Mouse (Mus musculus): ENCODE measurements at regions not wholly inside any gene's neighbourhood (a gene's known extent, or its start where the extent isn't known, plus 50 kb on each side); places are given as distances from the start of the nearest gene placed in this dataset.

DNA sequence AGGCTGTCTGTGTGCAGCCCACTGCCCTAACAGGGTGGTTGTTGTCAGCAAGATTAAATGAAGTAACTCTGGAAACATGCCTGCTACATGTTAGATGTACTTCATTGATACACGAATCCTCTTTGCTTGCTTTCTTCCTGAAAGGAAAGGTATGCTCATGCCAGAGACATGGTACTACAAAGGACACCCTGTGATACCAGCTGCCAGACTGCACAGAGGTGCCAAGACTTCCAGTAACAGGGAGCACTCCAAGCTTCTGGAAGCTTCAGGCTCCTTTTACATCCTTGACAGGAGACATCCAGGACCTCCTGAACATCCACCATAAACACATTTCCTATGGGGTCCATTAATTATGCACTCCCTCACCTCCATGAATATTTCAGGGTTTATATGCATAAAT, 505.7 kb downstream of the 1810013L24Rik start:
- H3K4me2 ChIP-seq: no peak overlapping the region
- H3K4me1 ChIP-seq: no peaks in the 10 kb centered on the region
- H3K9ac ChIP-seq: no peak overlapping the region
- 94% methylated on average over 1 of the region's 1 CpGs for WGBS
- H3K27me3 ChIP-seq: no peaks in the 10 kb centered on the region
- no peaks in the 10 kb centered on the region for H3K9me3 ChIP-seq
- no peak overlapping the region for H3K4me3 ChIP-seq
- no peak for ATAC-seq (ENCODE audit: borderline replicate concordance, extremely low read depth, low FRiP score, low TSS enrichment)
- H3K36me3 ChIP-seq: no peaks in the 10 kb centered on the region
- no peak overlapping the region for H3K27ac ChIP-seq

GRCm38 (mm10) chr16:9336063-9336462, 506.2 kb downstream of the 1810013L24Rik start:
- WGBS: 75% methylated on average over 6 of the region's 6 CpGs
- H3K4me3 ChIP-seq: no peak overlapping the region
- H3K9me3 ChIP-seq: no peaks in the 10 kb centered on the region
- H3K27ac ChIP-seq: no peak overlapping the region
- H3K36me3 ChIP-seq: no peaks in the 10 kb centered on the region
- ATAC-seq (ENCODE audit: borderline replicate concordance, extremely low read depth, low FRiP score, low TSS enrichment): no peak
- no peak overlapping the region for H3K9ac ChIP-seq
- H3K4me1 ChIP-seq: no peaks in the 10 kb centered on the region
- no peaks in the 10 kb centered on the region for H3K27me3 ChIP-seq
- no peak overlapping the region for H3K4me2 ChIP-seq

GRCm38 (mm10) chr16:9339456-9339855, 509.6 kb downstream of the 1810013L24Rik start:
- Histone ChIP-seq H3K9ac (no peak overlapping the region), H3K4me3 (no peak overlapping the region), H3K9me3 (no peaks in the 10 kb centered on the region), H3K4me2 (no peak overlapping the region), H3K4me1 (no peaks in the 10 kb centered on the region), H3K27ac (no peak overlapping the region), H3K36me3 (no peaks in the 10 kb centered on the region), H3K27me3 (no peaks in the 10 kb centered on the region)
- ATAC-seq (ENCODE audit: borderline replicate concordance, extremely low read depth, low FRiP score, low TSS enrichment): no peak
- 64% methylated on average over 3 of the region's 3 CpGs for WGBS

DNA sequence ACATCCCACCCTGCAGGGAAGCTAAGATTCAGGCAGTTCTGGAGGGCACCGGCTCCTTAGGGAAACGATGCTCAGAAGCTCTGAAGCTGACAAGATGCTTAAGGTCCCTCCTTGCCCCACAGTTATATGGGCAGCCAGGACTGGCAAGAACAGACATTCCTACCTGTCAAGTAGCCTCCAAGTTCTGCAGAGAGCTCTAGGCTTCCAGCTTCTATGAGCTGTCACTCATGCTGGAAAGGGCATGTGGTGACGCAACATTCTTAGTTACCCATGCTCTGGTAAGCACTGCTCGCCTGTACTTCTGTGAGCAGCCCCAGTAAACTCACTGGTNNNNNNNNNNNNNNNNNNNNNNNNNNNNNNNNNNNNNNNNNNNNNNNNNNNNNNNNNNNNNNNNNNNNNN, 511.3 kb downstream of the 1810013L24Rik start:
- Histone ChIP-seq H3K9ac (no peak overlapping the region), H3K4me2 (no peak overlapping the region), H3K4me3 (no peak overlapping the region), H3K27me3 (no peaks in the 10 kb centered on the region), H3K9me3 (no peaks in the 10 kb centered on the region), H3K4me1 (no peaks in the 10 kb centered on the region), H3K36me3 (no peaks in the 10 kb centered on the region), H3K27ac (no peak overlapping the region)
- WGBS: 64% methylated on average over 4 of the region's 4 CpGs
- ATAC-seq (ENCODE audit: borderline replicate concordance, extremely low read depth, low FRiP score, low TSS enrichment): no peak

- no peak for ATAC-seq (ENCODE audit: borderline replicate concordance, extremely low read depth, low FRiP score, low TSS enrichment)
- Histone ChIP-seq H3K4me3 (no peak overlapping the region), H3K36me3 (no peaks in the 10 kb centered on the region), H3K27me3 (no peaks in the 10 kb centered on the region), H3K9me3 (no peaks in the 10 kb centered on the region), H3K4me1 (no peaks in the 10 kb centered on the region), H3K27ac (no peak overlapping the region), H3K9ac (no peak overlapping the region), H3K4me2 (no peak overlapping the region)
- 78% methylated on average over 4 of the region's 4 CpGs for WGBS
These were observed 523.9 kb downstream of the 1810013L24Rik start for GRCm38 (mm10) chr16:9353811-9354210.

GRCm38 (mm10) chr16:9354331-9355030, 524.6 kb downstream of the 1810013L24Rik start:
- no peak overlapping the region for H3K4me3 ChIP-seq
- no peak overlapping the region for H3K9ac ChIP-seq
- H3K36me3 ChIP-seq: no peaks in the 10 kb centered on the region
- no peak for ATAC-seq (ENCODE audit: borderline replicate concordance, extremely low read depth, low FRiP score, low TSS enrichment)
- no peaks in the 10 kb centered on the region for H3K4me1 ChIP-seq
- no peak overlapping the region for H3K27ac ChIP-seq
- WGBS: 83% methylated on average over 8 of the region's 8 CpGs
- H3K9me3 ChIP-seq: no peaks in the 10 kb centered on the region
- no peaks in the 10 kb centered on the region for H3K27me3 ChIP-seq
- H3K4me2 ChIP-seq: no peak overlapping the region

GRCm38 (mm10) chr16:9358651-9359050, 528.8 kb downstream of the 1810013L24Rik start:
- 60% methylated on average over 4 of the region's 4 CpGs for WGBS
- Histone ChIP-seq H3K9ac (no peak overlapping the region), H3K27ac (no peak overlapping the region), H3K9me3 (no peaks in the 10 kb centered on the region), H3K36me3 (no peaks in the 10 kb centered on the region), H3K4me3 (no peak overlapping the region), H3K4me2 (no peak overlapping the region), H3K27me3 (no peaks in the 10 kb centered on the region), H3K4me1 (no peaks in the 10 kb centered on the region)
- ATAC-seq (ENCODE audit: borderline replicate concordance, extremely low read depth, low FRiP score, low TSS enrichment): no peak

GRCm38 (mm10) chr16:9359399-9360135, 529.7 kb downstream of the 1810013L24Rik start:
- 71% methylated on average over 3 of the region's 3 CpGs for WGBS

DNA sequence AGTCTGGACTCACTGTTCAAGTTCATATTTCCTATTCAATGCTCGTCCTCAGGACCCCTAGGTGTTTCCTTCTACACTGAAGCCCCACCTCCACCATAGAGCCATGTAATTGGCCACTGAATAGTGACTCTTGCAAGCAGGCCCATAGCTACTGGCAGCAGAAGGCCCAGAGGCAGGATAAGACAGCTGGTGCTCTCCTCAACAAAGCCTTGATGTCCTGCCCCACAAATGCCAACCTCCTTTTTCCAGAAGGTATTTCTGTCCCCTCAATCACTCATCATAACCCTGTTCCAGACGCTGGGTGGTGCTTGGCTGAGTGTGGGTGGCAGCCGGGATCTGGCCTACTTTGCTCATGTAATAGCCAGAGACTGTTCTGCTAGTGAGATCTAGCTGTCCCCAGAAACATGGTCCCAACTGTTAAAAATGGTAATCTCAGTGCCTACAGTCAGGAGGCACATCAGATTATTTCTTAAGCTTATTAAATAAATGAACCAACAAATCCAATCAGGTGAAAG, 530.9 kb downstream of the 1810013L24Rik start:
- Histone ChIP-seq H3K4me3 (no peak overlapping the region), H3K9me3 (no peaks in the 10 kb centered on the region), H3K4me2 (no peak overlapping the region), H3K27ac (no peak overlapping the region), H3K9ac (no peak overlapping the region), H3K4me1 (no peaks in the 10 kb centered on the region), H3K27me3 (no peaks in the 10 kb centered on the region), H3K36me3 (no peaks in the 10 kb centered on the region)
- no peak for ATAC-seq (ENCODE audit: borderline replicate concordance, extremely low read depth, low FRiP score, low TSS enrichment)
- WGBS: 63% methylated on average over 3 of the region's 3 CpGs

More at GRCm38 (mm10) chr16:9359399-9360135, 529.7 kb downstream of the 1810013L24Rik start:
- ATAC-seq (ENCODE audit: borderline replicate concordance, extremely low read depth, low FRiP score, low TSS enrichment): no peak
- no peak overlapping the region for H3K9ac ChIP-seq
- no peaks in the 10 kb centered on the region for H3K9me3 ChIP-seq
- no peaks in the 10 kb centered on the region for H3K27me3 ChIP-seq
- H3K27ac ChIP-seq: no peak overlapping the region
- H3K4me2 ChIP-seq: no peak overlapping the region
- no peaks in the 10 kb centered on the region for H3K4me1 ChIP-seq
- H3K4me3 ChIP-seq: no peak overlapping the region
- no peaks in the 10 kb centered on the region for H3K36me3 ChIP-seq

GRCm38 (mm10) chr16:9362116-9362515, 532.2 kb downstream of the 1810013L24Rik start:
- no peak for ATAC-seq (ENCODE audit: borderline replicate concordance, extremely low read depth, low FRiP score, low TSS enrichment)
- H3K4me3 ChIP-seq: no peak overlapping the region
- WGBS: 39% methylated on average over 11 of the region's 11 CpGs
- H3K27me3 ChIP-seq: no peaks in the 10 kb centered on the region
- H3K27ac ChIP-seq: no peak overlapping the region
- no peak overlapping the region for H3K4me2 ChIP-seq
- no peaks in the 10 kb centered on the region for H3K36me3 ChIP-seq
- H3K4me1 ChIP-seq: no peaks in the 10 kb centered on the region
- no peak overlapping the region for H3K9ac ChIP-seq
- H3K9me3 ChIP-seq: no peaks in the 10 kb centered on the region

DNA sequence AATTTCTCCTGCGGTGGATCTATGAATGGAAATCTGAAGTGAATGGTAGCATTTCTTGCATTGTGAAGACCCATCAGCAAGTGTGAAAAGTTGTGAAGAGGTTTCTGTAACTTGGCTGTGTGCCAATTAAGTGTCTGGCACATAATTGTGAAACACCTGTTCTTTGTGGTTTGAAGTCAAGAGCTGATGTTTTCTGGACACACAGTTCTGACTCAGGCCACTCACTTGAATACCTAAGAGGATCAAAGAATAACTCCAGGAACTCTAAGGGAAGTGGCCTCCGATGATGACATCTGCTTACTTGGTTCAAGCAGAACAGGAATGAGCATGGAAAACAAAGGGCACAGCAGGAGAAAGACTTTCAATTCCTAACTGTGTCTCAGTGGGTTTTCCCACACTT, 534.2 kb downstream of the 1810013L24Rik start:
- Histone ChIP-seq H3K9ac (no peak overlapping the region), H3K27me3 (no peaks in the 10 kb centered on the region)
- 39% methylated on average over 2 of the region's 2 CpGs for WGBS

GRCm38 (mm10) chr16:9390986-9391385, 561.1 kb downstream of the 1810013L24Rik start:
- Histone ChIP-seq H3K9ac (no peak overlapping the region), H3K9me3 (no peaks in the 10 kb centered on the region), H3K4me2 (no peak overlapping the region), H3K27ac (no peak overlapping the region), H3K27me3 (no peaks in the 10 kb centered on the region), H3K4me3 (no peak overlapping the region), H3K4me1 (no peaks in the 10 kb centered on the region), H3K36me3 (no peaks in the 10 kb centered on the region)
- 45% methylated on average over 1 of the region's 1 CpGs for WGBS
- no peak for ATAC-seq (ENCODE audit: borderline replicate concordance, extremely low read depth, low FRiP score, low TSS enrichment)

More for the DNA sequence above, 534.2 kb downstream of the 1810013L24Rik start:
- no peak overlapping the region for H3K4me3 ChIP-seq
- H3K36me3 ChIP-seq: no peaks in the 10 kb centered on the region
- no peak overlapping the region for H3K27ac ChIP-seq
- H3K4me2 ChIP-seq: no peak overlapping the region
- H3K4me1 ChIP-seq: no peaks in the 10 kb centered on the region
- ATAC-seq (ENCODE audit: borderline replicate concordance, extremely low read depth, low FRiP score, low TSS enrichment): no peak
- H3K9me3 ChIP-seq: no peaks in the 10 kb centered on the region
